Mouse (Mus musculus) 3134 (cell line): ENCODE measurements around the gene Agap1.

Experiments used
- DNase-seq: peaks from one replicate; pipeline ENCODE4 v3.0.0-alpha.2; 2011; ENCODE audit warnings: low spot score; ENCODE audit not compliant: insufficient read length; ENCODE audit errors: extremely low read depth

The Agap1 gene

GRCm38 (mm10) chr1:89457126-89458031 lies 2.8 kb downstream of the Agap1 start:
- DNase-seq, result peak; percentile 32

GRCm38 (mm10) chr1:89461881-89462280 lies 7.3 kb downstream of the Agap1 start:
- DNase-seq, result no peak

- peak; percentile 50 for DNase-seq
Measured at GRCm38 (mm10) chr1:89463138-89463537, 8.5 kb downstream of the Agap1 start.

- no peak for DNase-seq
Measured at GRCm38 (mm10) chr1:89465417-89466002, 10.9 kb downstream of the Agap1 start.

- DNase-seq, result no peak
Measured at GRCm38 (mm10) chr1:89467321-89468069, 12.9 kb downstream of the Agap1 start.

GRCm38 (mm10) chr1:89468141-89468540 lies 13.5 kb downstream of the Agap1 start:
- DNase-seq, result no peak

GRCm38 (mm10) chr1:89471430-89471829 lies 16.8 kb downstream of the Agap1 start:
- DNase-seq, result no peak

GRCm38 (mm10) chr1:89471891-89472290 lies 17.3 kb downstream of the Agap1 start:
- DNase-seq, result no peak

GRCm38 (mm10) chr1:89473946-89474345 lies 19.3 kb downstream of the Agap1 start:
- no peak for DNase-seq

- DNase-seq, result no peak
Measured at GRCm38 (mm10) chr1:89474853-89475252, 20.2 kb downstream of the Agap1 start.

- no peak for DNase-seq
Measured at GRCm38 (mm10) chr1:89477033-89477432, 22.4 kb downstream of the Agap1 start.

- no peak for DNase-seq
Measured at GRCm38 (mm10) chr1:89478571-89479460, 24.2 kb downstream of the Agap1 start.

GRCm38 (mm10) chr1:89481154-89481553 lies 26.5 kb downstream of the Agap1 start:
- DNase-seq, result no peak

GRCm38 (mm10) chr1:89482812-89483211 lies 28.2 kb downstream of the Agap1 start:
- no peak for DNase-seq

- no peak for DNase-seq
Measured at GRCm38 (mm10) chr1:89486891-89487290, 32.3 kb downstream of the Agap1 start.

- DNase-seq, result no peak
Measured at GRCm38 (mm10) chr1:89489111-89489971, 34.7 kb downstream of the Agap1 start.

GRCm38 (mm10) chr1:89493177-89493576 lies 38.6 kb downstream of the Agap1 start:
- no peak for DNase-seq

GRCm38 (mm10) chr1:89494816-89495215 lies 40.2 kb downstream of the Agap1 start:
- no peak for DNase-seq

- DNase-seq, result no peak
Measured at GRCm38 (mm10) chr1:89496204-89496603, 41.6 kb downstream of the Agap1 start.
